Mouse (Mus musculus) layer of hippocampus, postnatal 10 days (tissue): ENCODE measurements around the gene Cfap99. TPM values are rescaled to one million over a fixed set of nuclear protein-coding genes. Genes with fewer than 3 reads are reported as not detected.

Source experiments
- DNase-seq, 2 experiments: peaks; one replicate each; pipeline ENCODE4 v3.0.0; 2021; ENCODE audit warnings: low spot score in 2 of 2
- long read RNA-seq: library from polyadenylated mRNA; stranded (forward); transcript quantifications from one replicate; pipeline ENCODE4 v2.0.0, GENCODE M21; 2023
- total RNA-seq, 2 experiments: library from RNA; stranded (reverse); gene quantifications; 2 replicates each; pipeline ENCODE4 v1.2.3; 2021

The Cfap99 gene
- total RNA-seq, result under 1 TPM; 0.23 to 0.40 TPM
- long read RNA-seq, result 0 reads

DNA sequence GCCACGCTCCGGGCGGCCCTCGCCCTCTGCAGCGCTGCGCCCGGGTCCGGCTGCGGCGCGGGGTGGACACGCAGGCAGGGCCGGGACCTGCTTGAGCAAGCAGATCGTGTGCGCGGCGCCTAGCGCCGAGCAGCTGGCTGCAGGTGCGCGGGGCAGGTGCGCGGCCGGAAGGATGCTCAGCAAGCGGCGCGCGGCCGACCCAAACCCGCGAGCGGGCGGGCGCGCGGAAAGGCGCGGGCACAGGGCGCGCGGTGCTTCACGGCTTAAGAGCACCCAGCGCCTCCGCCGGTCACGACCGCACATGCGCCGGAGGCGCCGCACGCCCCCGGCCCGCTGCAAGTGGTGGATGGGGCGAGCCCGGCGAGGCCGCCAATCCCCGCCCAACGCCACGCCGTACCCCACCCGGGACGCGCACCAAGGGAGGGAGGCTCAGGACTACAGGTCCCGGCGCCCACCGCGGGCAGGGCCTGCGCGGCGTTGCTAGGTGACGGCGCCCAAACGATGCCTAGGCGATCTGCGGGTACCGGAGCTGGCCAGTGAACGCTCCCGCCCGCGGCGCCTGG lies at the start of gene Cfap99, which contains the start of gene Zfyve28:
TSS of gene Cfap99 (plus strand) at position 447 of the 563 bp plus-strand sequence.
TSS of gene Zfyve28 (minus strand) at position 296 of the 563 bp plus-strand sequence.
- DNase-seq, result peak; percentile 93 to 96

DNA sequence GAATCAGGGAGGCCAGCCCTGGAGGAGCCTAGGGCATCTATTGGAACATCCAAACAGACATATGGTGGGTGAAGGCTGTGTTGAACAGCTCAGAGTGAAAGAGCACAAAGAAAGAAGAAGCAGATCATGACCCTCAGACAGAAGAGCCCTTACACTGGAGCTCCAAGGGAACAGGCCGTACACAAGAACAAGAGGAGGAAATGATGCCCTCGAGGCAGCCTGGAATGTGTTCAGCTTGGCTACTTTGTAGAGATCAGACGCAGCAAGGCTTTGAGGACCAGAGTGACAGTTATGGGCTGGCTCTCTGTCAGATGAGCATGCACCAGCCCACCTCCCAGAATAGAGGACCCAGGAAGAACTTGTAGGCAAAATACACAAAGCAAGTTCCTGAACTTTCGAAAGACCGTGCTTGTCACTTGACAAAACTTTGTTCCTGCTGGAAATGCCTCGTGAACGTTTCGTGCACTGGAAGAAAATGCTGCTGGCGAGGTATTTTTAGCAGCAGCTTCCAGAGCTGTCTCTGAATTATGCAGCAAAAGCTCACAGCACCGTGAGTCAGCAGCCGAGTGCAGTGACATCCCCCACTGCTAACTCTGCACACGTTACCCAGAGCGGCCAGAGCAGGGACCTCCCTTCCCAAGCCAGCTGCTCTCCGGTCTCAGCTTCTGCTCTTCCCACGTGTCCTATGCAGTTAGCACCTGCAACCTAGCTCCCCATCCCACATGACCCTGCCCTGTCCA lies 46.0 kb upstream of the Cfap99 start:
- peak; percentile 43 to 53 for DNase-seq

DNA sequence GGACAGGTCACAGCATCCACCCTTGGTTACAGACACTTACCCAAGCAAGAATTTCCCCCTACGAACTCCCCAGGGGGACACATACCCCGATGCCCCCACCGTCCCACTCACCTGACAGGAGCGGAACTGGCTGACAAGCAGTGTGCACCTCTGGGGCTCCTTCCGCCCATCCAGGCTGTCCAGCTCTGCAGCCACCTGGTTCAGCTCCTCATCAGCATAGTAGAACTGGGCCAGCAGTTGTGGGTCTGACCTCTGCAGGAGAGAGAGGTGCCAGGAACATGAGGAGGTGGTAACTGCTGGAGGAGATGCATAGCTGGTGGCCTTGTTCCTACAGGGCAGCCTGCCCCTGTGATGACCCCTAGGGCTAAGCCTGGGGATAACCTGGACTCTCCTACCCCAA lies 45.3 kb upstream of the Cfap99 start:
- DNase-seq, result no peak

DNA sequence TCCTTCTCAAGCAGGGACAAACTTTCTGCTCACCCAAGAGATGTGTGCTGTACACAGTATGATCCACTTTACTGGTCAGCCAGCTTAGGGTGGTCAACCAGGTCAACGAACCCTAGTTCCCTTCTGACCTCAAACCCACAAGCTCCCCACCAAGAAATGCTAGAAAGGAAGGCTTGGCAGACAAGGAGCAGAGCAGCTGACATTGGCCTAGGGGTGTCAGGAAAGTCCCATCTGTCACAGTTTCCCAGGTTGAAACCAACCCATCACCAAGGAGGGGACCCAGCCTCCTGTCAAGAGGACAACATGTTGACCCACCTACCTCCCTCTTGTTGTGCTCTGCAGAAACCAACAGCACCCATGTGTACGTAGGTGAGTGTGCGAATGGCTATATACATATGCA lies 42.0 kb upstream of the Cfap99 start:
- no peak for DNase-seq

DNA sequence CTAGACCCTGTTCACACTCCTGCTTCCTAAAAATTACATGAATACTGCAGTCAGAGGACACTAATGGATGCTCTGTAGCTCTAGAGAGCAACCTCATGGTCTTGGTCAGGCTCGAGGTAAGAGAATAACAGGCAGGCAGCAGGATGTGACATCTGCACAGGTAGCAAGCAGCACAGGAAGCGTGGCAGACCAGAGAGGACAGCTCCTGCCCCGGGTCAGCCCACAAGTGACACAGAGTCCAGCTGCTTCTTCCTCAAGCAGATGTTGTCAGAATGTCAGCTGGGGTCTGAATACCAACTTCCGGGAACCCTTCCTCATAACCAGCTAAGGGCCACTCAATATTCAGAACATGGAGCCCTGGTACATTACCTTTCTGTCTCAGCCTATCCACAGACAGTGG lies 39.3 kb upstream of the Cfap99 start:
- DNase-seq, result no peak

DNA sequence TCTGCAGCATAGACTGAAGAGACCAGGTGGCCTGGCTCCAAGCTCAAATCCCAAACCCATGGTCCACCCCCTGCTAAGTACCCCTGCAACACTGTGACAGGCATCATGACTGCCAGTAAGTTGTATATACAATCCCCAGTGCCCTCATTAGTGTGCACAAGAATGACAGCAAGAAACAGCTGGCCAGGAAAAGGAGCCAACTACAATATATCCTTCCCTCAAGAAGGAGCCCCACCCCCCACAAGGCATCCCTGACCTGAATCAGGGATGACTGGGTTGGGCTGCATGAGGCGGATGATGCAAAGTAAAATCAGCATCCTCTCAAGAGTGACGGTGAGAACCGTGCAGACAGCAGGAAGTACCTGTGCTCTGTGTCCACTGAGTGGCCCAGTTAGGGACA lies 38.3 kb upstream of the Cfap99 start:
- no peak for DNase-seq

DNA sequence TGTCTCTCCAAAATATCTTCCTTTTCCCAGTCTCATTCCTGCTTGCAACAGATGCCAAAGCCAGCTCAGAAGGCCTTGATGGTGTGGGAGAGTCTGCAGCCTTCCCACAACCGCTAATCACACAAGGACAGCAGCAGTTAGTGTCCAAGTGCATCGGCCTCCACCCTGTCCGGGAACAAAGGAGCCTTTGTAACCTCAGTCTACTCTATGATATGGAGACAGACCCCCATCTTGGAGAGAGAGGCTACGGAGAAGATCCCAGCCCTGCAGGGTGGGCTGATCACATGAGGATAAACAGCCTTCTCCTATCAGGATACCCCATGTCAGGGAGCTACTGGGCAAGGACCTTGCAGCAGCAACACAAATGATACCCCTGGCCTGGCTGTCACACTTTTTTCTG lies 36.6 kb upstream of the Cfap99 start:
- DNase-seq, result no peak

DNA sequence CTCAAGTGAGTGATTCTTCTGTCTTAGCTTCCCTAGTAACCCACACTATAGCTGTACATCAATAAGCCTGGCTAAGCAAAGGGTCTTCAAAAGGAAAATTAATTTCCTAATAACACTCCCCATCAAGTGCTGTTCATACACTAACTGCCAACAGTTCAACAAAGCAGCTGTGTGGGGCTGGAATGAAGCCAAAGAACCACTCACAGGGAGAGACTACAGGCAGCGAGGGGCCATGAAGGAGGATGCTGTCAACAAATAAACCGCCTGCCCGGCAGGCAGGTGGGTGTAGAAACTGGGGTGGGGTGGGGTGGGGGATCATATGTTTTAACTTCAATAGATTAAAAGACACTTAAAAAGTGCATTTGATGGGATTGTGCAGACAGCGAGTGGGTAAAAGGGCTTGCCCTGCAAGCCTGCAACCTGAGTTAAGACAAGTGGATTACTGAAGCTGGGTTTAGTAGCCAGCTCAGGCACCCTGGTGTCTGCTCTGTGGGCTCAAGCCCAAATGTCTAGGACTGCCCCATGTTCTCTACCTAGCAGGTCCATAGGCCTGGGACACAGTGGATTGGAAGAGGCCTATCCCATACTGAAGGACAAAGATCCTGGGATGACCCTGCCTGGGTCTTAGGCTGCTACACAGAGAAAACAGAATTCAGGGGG lies 36.0 kb upstream of the Cfap99 start:
- DNase-seq, result peak; percentile 52

DNA sequence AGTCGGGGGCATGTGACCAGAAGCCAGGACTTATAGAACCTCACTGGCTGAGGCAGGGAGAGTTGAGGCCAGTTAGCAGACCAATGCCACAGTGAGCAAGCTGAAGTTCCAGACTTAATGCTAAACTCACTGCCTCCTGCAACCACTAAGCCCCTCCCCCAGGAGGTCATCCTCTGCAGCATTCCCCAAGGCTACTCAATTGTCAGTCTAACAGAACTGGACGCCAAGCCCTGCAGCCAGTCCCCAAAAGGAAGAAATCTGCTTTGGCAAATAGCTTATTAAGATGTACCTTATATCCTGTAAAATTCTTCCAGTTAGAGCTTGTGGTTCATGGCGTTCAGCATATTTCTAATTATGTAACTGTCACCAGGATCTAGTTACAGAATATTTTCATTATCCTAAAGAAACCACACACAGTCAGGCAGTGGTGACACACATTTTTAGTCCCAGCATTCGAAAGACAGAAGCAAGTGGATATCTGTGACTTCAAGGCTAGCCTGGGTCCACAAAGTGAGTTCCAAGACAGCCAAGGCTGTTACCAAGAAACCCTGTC lies 35.4 kb upstream of the Cfap99 start:
- no peak for DNase-seq

DNA sequence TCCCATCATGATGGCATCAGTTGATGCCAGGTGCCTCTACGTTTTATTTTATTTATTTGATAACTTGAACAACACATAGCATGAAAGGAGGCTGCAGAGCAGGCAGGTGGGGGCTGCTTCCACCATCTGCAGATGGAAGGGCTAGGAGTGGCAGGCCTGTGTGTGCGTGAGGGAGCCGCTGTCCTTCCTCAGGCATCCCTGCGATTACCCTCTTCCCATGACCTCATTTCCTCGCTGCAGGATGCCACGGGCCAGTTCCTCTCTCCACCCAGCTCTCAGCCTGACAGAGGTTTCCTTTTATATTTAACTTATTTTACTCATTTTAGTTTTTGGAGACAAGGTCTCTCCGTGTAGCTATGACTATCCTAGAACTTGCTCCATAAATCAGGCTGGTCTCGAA lies 34.1 kb upstream of the Cfap99 start:
- no peak for DNase-seq

DNA sequence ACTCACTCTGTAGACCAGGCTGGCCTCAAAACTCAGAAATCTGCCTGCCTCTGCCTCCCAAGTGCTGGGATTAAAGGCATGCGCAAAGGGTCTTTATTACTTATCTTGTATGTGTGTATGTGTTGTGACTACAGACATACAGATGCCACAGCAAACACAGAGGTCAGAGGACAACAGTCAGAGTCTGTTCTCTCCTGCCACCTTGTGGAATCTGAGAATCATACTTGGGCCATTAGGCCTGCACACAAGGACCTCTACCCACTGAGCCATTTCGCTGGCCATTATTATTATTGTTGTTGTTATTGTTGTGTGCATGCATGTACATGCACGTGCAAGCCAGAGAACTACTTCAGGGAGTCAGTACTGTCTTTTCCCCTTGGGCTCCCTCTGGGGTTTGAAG lies 33.2 kb upstream of the Cfap99 start:
- DNase-seq, result no peak

DNA sequence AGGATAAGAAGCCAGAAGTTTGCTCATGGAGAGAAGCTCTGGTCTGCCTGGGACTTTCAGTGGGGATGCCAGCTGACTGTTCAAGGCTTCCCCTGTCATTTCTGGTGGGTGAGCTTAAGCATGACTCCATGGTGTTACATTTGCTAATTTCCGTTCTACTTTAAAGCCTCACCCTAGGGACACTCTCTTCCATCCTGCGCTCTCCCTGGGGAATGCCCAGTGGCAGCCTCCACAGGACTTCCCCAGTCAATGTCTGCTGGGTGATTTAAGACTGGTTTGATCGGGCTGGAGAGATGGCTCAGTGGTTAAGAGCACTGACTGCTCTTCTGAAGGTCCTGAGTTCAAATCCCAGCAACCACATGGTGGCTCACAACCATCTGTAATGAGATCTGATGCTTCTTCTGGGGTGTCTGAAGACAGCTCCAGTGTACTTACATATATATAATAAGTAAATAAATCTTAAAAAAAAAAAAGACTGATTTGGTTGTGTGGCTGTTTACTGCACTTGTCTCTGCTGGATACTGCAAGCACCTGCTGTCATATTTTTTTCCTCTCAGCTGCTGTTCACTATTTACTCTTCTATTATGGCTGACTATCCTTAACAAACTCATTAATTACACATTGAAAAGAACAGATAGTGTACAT lies 29.1 kb upstream of the Cfap99 start:
- DNase-seq, result no peak

DNA sequence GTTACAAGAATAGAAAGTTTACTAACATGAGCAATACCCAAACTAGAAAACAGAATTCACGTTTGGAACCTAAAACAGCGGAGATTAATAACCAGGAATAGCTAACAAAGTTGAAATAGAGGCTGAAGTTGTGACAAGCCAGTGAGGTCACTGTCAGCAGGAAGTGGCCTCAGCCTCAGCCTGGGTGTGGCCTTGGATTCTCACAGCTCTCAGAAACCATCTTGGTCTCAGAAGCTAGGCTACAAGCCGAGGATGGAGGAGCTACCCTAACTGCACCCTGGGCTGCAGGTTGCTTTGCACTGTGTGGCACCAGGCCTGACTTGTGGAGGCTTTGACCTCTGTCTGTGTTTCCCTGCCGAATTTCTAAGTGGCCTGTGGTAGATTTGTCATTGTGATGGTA lies 22.3 kb upstream of the Cfap99 start:
- DNase-seq, result no peak

DNA sequence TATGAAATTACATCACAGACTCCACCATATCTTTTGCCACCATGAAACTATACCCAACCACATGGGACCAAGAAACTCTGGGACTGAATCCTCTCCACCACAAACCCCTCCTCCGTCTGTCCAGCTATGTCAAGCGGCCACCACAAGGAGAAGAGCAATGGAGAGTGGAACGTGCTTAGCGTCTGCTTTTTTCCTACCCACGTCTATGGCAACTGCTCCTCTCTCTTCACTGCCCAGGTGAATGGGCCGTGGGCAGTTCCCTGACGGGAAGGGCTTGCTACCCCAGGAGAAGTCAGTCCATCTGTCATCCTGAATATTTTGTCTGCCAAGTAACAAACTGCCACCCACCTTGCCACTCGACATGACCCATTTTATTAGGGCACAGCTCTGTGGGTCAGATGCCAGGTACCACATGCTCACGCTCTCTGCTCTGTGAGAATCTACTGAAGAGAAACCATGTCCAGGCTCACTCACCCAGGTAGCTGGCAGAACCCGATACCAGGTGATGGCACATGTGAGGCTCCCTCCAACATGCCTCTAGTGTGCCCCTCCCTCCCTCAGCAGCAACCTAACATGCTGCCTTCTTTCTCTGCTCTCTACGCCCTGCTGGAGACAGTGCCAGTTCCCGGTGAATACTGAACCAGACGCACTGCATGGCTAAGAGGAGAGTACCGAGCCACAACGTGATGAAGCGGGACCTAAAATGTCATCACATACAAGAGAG lies 19.0 kb upstream of the Cfap99 start:
- DNase-seq, result no peak

DNA sequence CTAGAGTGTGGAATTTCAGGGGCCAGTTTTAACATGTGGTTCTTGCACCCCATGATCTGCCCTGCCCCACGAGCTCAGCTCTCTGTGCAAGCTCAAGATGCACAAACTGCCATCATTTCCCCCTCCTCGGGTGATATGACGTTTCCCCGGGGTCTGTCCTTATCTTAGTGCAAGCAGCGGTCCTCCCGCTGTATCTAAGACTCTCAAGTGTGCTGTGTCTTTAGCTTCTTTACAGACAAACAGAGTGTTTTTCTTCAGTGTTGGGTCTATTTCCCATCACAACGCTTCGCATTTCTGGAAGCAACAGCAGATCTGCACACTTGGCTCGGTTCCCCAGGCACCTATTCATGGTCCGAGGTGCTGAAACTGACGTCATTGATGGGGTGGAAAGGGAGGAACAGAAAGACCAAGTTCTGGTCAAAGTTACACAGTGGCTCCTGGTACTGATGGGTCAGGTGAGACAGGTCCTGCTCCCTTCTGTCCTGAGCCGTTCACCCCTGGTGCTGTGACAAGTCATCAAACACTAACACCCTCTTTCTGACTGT lies 18.4 kb upstream of the Cfap99 start:
- no peak for DNase-seq

DNA sequence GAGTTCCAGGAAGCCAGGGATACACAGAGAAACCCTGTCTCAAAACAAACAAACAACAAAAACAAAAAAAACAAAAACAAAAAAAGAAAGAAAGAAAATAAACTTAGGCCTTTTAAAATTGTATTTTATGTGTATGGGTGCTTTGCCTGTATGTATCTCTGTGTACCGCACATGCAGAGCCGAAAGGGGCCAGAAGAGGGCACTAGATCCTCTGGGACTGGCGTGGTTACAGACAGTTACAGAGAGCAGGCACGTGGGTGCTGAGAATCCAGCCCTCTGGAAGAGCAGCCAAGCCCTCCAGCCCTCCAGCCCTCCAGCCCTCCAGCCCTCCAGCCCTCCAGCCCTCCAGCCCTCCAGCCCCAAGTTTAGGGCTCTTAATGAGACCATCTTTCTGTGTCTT lies 16.7 kb upstream of the Cfap99 start:
- no peak for DNase-seq

DNA sequence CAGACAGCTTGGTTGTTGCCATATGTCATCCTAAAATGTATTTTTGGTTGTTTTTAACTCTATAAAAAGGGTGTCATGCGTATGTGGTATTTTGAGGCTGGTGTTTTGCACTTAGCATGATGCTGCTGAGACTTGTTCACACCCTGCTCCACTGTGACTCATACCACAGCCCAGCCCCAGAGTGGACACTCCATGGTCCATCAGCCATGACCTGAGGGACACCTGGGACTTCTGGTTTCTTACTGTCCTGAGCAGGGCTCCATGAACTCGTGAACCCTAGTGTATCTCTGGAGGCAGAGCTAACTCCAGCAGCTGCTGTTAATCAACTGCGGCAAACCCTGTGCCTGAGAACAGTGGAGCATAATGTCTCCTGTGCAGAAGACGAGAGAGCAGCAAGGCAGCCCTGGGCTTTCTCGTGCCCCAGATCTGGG lies 15.1 kb upstream of the Cfap99 start:
- no peak for DNase-seq

DNA sequence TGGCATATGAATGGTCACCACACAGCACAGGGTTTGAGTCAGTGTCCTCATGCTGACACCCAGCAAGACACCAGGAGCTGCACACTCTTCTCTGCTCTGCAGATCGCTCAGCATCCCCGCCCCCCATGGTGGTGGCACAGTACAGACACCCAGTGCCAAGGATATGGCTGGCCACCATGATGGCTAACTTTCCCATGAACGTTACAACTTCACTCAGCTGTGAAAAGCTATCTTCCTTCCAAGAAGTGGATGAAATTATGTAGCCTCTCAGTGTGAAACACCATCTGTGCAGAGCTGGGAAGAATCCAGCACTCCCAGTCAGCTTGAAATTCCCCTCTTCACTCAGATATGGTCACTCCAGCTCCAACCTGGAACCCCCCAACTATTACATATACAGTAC lies 14.1 kb upstream of the Cfap99 start:
- DNase-seq, result peak in 1 of 2 experiments; percentile 38

DNA sequence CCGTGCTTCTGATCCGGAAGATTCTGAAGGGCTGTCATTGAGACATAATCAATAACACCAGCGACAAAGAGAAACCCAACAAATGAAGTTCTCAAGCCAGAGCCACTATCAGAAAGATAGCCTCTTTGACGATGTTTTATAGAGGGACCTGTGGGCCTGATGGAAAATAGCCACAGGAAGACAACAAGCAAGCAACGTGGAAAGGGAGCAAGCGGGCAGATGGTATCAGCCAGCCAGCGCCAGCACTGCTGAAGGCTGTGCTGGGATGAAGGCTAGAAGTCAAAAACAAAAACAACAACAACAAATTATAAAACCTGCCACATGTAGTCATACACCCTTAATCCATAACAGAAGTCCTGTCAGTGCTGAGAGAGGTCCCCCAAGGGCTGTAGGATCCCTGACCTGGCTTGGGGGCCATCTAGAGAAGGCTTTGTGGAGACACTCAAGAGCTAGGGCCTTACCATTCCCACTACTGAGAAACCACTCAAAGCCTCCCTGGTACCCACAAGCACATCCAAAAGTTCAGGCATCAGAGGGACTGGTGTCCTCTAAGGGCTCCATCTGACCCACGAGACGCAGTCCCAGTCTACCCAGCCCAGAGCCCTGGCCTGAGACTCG lies 13.6 kb upstream of the Cfap99 start:
- DNase-seq, result no peak

DNA sequence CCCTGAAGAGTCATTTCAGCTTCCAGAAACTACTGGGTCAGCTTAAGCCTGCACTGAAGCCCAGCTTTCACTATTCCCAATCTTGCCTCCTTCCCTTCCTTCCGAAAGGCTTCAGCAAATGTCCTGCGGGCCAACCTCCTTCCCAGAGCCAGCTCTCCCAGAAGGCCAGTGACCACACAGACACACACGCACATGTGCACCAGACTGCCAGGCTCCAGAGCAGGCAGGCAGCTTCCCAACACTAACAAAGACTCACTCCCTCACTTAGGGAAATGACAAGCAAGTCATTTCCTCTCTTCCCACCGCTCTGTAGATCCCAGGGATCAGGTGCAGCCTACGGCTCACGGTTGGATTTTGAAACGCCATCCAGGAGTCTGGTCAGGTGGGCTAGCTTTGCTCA lies 12.2 kb upstream of the Cfap99 start:
- DNase-seq, result no peak
